Mouse (Mus musculus): ENCODE data around the gene Slmap. TPM values are rescaled to one million over a fixed set of nuclear protein-coding genes. Genes with fewer than 3 reads are reported as not detected.
"Not testable (repeated sequence)": the region's sequence is repeated elsewhere in the genome, so short reads cannot be mapped to it uniquely, and the experiment has no call there.

Slmap gene
- polyA plus RNA-seq (2014; fragmentation: Nextera tagmentation; extraction: Ambion mirVana): 16.7 and 19.1 TPM in 2 replicates

- WGBS: 12% methylated on average over 33 of the region's 33 CpGs
- peak within 1 kb of the TSS; percentile 86 for H3K9ac ChIP-seq (replicated peaks; ENCODE audit: low read length)
- H3K27me3 ChIP-seq (ENCODE audit: control insufficient read depth, insufficient read depth, low read length): no peaks in the 10 kb centered on the region
- peak; percentile 100 for DNase-seq
- H3K27ac ChIP-seq (replicated peaks; ENCODE audit: low read depth, low read length): peak within 1 kb of the TSS; percentile 82
- H3K4me2 ChIP-seq (ENCODE audit: low read length): peak within 1 kb of the TSS; percentile 78
- H3K4me1 ChIP-seq (ENCODE audit: control insufficient read depth, insufficient read depth, low read length): peaks cover 30% of the 10 kb centered on the region
- no peaks in the 10 kb centered on the region for H3K9me3 ChIP-seq (ENCODE audit: control insufficient read depth, low read length)
- H3K4me3 ChIP-seq (replicated peaks; ENCODE audit: low read depth, low read length): peak within 1 kb of the TSS; percentile 94
- H3K36me3 ChIP-seq (ENCODE audit: control insufficient read depth, insufficient read depth, low read length): no peaks in the 10 kb centered on the region
- peak; percentile 96 for ATAC-seq (ENCODE audit: low FRiP score, low TSS enrichment)
These were observed at the start of gene Slmap for GRCm38 (mm10) chr14:26534757-26535479. Gene Slmap, minus strand, starts transcription at chr14:26534931.

GRCm38 (mm10) chr14:26583645-26584044 lies 48.9 kb upstream of the Slmap start:
- DNase-seq: no peak
- no peaks in the 10 kb centered on the region for H3K9me3 ChIP-seq (ENCODE audit: control insufficient read depth, low read length)
- H3K4me3 ChIP-seq (replicated peaks; ENCODE audit: low read depth, low read length): no peak overlapping the region
- H3K27ac ChIP-seq (replicated peaks; ENCODE audit: low read depth, low read length): no peak overlapping the region
- H3K27me3 ChIP-seq (ENCODE audit: control insufficient read depth, insufficient read depth, low read length): no peaks in the 10 kb centered on the region
- H3K36me3 ChIP-seq (ENCODE audit: control insufficient read depth, insufficient read depth, low read length): no peaks in the 10 kb centered on the region
- H3K4me1 ChIP-seq (ENCODE audit: control insufficient read depth, insufficient read depth, low read length): peaks cover 12% of the 10 kb centered on the region; the same call in 1 of the 2 replicates
- no peak overlapping the region for H3K9ac ChIP-seq (replicated peaks; ENCODE audit: low read length)
- H3K4me2 ChIP-seq (ENCODE audit: low read length): no peak overlapping the region
- WGBS: 81% methylated on average over 3 of the region's 3 CpGs
- ATAC-seq (ENCODE audit: low FRiP score, low TSS enrichment): no peak

GRCm38 (mm10) chr14:26579346-26580343 lies 44.9 kb upstream of the Slmap start:
- Histone ChIP-seq H3K9ac (replicated peaks; ENCODE audit: low read length) (peak overlapping the region; percentile 99), H3K4me1 (ENCODE audit: control insufficient read depth, insufficient read depth, low read length) (peaks cover 12% of the 10 kb centered on the region; the same call in 1 of the 2 replicates), H3K9me3 (ENCODE audit: control insufficient read depth, low read length) (no peaks in the 10 kb centered on the region), H3K27me3 (ENCODE audit: control insufficient read depth, insufficient read depth, low read length) (no peaks in the 10 kb centered on the region), H3K36me3 (ENCODE audit: control insufficient read depth, insufficient read depth, low read length) (no peaks in the 10 kb centered on the region), H3K27ac (replicated peaks; ENCODE audit: low read depth, low read length) (peak overlapping the region; percentile 95), H3K4me2 (ENCODE audit: low read length) (peak overlapping the region; percentile 88), H3K4me3 (replicated peaks; ENCODE audit: low read depth, low read length) (peak overlapping the region; percentile 96)
- DNase-seq: peak; percentile 97
- under 1% methylated on average over 79 of the region's 79 CpGs for WGBS
- ATAC-seq (ENCODE audit: low FRiP score, low TSS enrichment): peak; percentile 95

- H3K4me3 ChIP-seq (replicated peaks; ENCODE audit: low read depth, low read length): peak overlapping the region; percentile 96; the same call in 1 of the 2 replicates
- no peak overlapping the region for H3K9ac ChIP-seq (replicated peaks; ENCODE audit: low read length)
- WGBS: 77% methylated on average over 6 of the region's 6 CpGs
- H3K36me3 ChIP-seq (ENCODE audit: control insufficient read depth, insufficient read depth, low read length): no peaks in the 10 kb centered on the region
- DNase-seq (no peak), ATAC-seq (ENCODE audit: low FRiP score, low TSS enrichment) (no peak)
- no peak overlapping the region for H3K27ac ChIP-seq (replicated peaks; ENCODE audit: low read depth, low read length)
- H3K27me3 ChIP-seq (ENCODE audit: control insufficient read depth, insufficient read depth, low read length): no peaks in the 10 kb centered on the region
- no peaks in the 10 kb centered on the region for H3K9me3 ChIP-seq (ENCODE audit: control insufficient read depth, low read length)
- H3K4me1 ChIP-seq (ENCODE audit: control insufficient read depth, insufficient read depth, low read length): peaks cover 12% of the 10 kb centered on the region; the same call in 1 of the 2 replicates
- H3K4me2 ChIP-seq (ENCODE audit: low read length): peak overlapping the region; percentile 88
These were observed 44.1 kb upstream of the Slmap start for GRCm38 (mm10) chr14:26578791-26579191.

- Histone ChIP-seq H3K9ac (replicated peaks; ENCODE audit: low read length) (no peak overlapping the region), H3K4me1 (ENCODE audit: control insufficient read depth, insufficient read depth, low read length) (peaks cover 11% of the 10 kb centered on the region; the same call in 1 of the 2 replicates), H3K36me3 (ENCODE audit: control insufficient read depth, insufficient read depth, low read length) (no peaks in the 10 kb centered on the region), H3K27me3 (ENCODE audit: control insufficient read depth, insufficient read depth, low read length) (no peaks in the 10 kb centered on the region), H3K9me3 (ENCODE audit: control insufficient read depth, low read length) (no peaks in the 10 kb centered on the region), H3K27ac (replicated peaks; ENCODE audit: low read depth, low read length) (no peak overlapping the region), H3K4me3 (replicated peaks; ENCODE audit: low read depth, low read length) (no peak overlapping the region), H3K4me2 (ENCODE audit: low read length) (no peak overlapping the region)
- WGBS: 77% methylated on average over 3 of the region's 3 CpGs
- DNase-seq: no peak
- ATAC-seq (ENCODE audit: low FRiP score, low TSS enrichment): no peak
These were observed 41.6 kb upstream of the Slmap start for GRCm38 (mm10) chr14:26576255-26576780.

GRCm38 (mm10) chr14:26573556-26573955 lies 38.8 kb upstream of the Slmap start, which contains the start of gene Dennd6a:
Gene Dennd6a, plus strand, starts transcription at chr14:26573856.
- not testable (repeated sequence) for ATAC-seq (ENCODE audit: low FRiP score, low TSS enrichment); H3K9ac ChIP-seq (replicated peaks; ENCODE audit: low read length); DNase-seq; H3K36me3 ChIP-seq (ENCODE audit: control insufficient read depth, insufficient read depth, low read length); H3K4me3 ChIP-seq (replicated peaks; ENCODE audit: low read depth, low read length); H3K27me3 ChIP-seq (ENCODE audit: control insufficient read depth, insufficient read depth, low read length); H3K4me2 ChIP-seq (ENCODE audit: low read length); H3K4me1 ChIP-seq (ENCODE audit: control insufficient read depth, insufficient read depth, low read length); H3K9me3 ChIP-seq (ENCODE audit: control insufficient read depth, low read length); H3K27ac ChIP-seq (replicated peaks; ENCODE audit: low read depth, low read length)
- WGBS: 87% methylated on average over 5 of the region's 5 CpGs

- no peaks in the 10 kb centered on the region for H3K4me1 ChIP-seq (ENCODE audit: control insufficient read depth, insufficient read depth, low read length)
- no peak overlapping the region for H3K27ac ChIP-seq (replicated peaks; ENCODE audit: low read depth, low read length)
- H3K27me3 ChIP-seq (ENCODE audit: control insufficient read depth, insufficient read depth, low read length): no peaks in the 10 kb centered on the region
- no peak overlapping the region for H3K9ac ChIP-seq (replicated peaks; ENCODE audit: low read length)
- DNase-seq: no peak
- no peak for ATAC-seq (ENCODE audit: low FRiP score, low TSS enrichment)
- no peaks in the 10 kb centered on the region for H3K9me3 ChIP-seq (ENCODE audit: control insufficient read depth, low read length)
- H3K4me3 ChIP-seq (replicated peaks; ENCODE audit: low read depth, low read length): no peak overlapping the region
- H3K4me2 ChIP-seq (ENCODE audit: low read length): no peak overlapping the region
- no peaks in the 10 kb centered on the region for H3K36me3 ChIP-seq (ENCODE audit: control insufficient read depth, insufficient read depth, low read length)
- 43% methylated on average over 4 of the region's 4 CpGs for WGBS
These were observed 37.4 kb upstream of the Slmap start for GRCm38 (mm10) chr14:26571951-26572675.

GRCm38 (mm10) chr14:26569880-26570279 lies 35.1 kb upstream of the Slmap start:
- Histone ChIP-seq H3K36me3 (ENCODE audit: control insufficient read depth, insufficient read depth, low read length) (no peaks in the 10 kb centered on the region), H3K4me2 (ENCODE audit: low read length) (no peak overlapping the region), H3K4me3 (replicated peaks; ENCODE audit: low read depth, low read length) (no peak overlapping the region), H3K9me3 (ENCODE audit: control insufficient read depth, low read length) (no peaks in the 10 kb centered on the region), H3K27me3 (ENCODE audit: control insufficient read depth, insufficient read depth, low read length) (no peaks in the 10 kb centered on the region), H3K4me1 (ENCODE audit: control insufficient read depth, insufficient read depth, low read length) (no peaks in the 10 kb centered on the region), H3K27ac (replicated peaks; ENCODE audit: low read depth, low read length) (no peak overlapping the region), H3K9ac (replicated peaks; ENCODE audit: low read length) (no peak overlapping the region)
- no peak for ATAC-seq (ENCODE audit: low FRiP score, low TSS enrichment)
- no peak for DNase-seq
- 89% methylated on average over 4 of the region's 4 CpGs for WGBS
